Mouse (Mus musculus) 3134 (cell line): ENCODE results near the gene Lrba.

Experiments
- DNase-seq: peaks from one replicate; pipeline ENCODE4 v3.0.0-alpha.2; 2011; ENCODE audit warnings: low spot score; ENCODE audit not compliant: insufficient read length; ENCODE audit errors: extremely low read depth

Lrba gene

DNA sequence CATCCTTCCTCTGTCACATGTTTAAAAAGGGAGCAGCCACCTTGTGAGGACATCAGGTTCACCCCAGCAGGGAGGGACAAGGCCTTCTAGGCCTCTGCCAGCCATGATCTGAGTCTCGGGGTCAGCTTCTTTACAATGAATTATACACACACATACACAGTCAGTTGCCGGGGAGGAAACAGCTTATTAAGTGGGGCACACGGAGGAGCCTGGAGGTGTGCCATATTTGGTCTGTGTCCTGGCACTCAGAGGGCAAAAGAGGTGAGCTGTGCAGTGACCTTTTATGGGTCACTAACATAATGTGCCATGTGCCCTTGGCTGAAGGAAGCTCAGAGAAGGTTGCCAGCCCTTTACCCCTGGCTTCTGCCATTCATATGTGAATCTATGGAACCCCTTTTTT is 596.9 kb downstream of the Lrba start:
- DNase-seq: no peak

GRCm38 (mm10) chr3:86827506-86827905 is 603.0 kb downstream of the Lrba start:
- no peak for DNase-seq

DNA sequence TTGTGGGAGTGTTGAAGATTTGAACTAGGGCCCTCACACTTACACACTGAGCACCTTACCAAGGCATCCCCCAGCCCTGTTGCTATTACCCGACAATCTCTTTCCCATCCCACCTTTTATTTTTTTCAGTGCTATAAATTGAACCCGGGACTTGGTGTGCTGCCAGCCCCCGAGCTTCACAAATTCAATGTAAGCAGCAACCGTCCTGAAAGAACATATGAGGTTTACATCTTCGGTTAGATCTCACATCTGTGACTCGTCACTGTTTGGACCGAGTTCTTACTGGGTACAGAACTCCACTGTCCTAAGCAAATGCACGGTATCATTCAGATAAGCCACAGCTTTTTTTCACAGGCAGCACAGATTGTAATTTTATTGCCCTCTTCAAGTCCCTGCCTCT is 607.6 kb downstream of the Lrba start:
- no peak for DNase-seq
